Mouse (Mus musculus) midbrain, postnatal 0 days (tissue): Measurements from ENCODE around the gene Ppp1r14b. TPM values are rescaled to one million over a fixed set of nuclear protein-coding genes. Genes with fewer than 3 reads are reported as not detected.

ENCODE experiments used
- ATAC-seq: fragments of 200-750 bp; cut with Nextera tagmentation; 2 replicates; pipeline ENCODE4 v1.8.0; 2017; ENCODE audit warnings: moderate number of reproducible peaks, mild to moderate bottlenecking, moderate TSS enrichment, moderate library complexity; ENCODE audit not compliant: low FRiP score
- DNase-seq: peaks from one replicate; pipeline ENCODE4 v3.0.0-alpha.2; 2015; ENCODE audit warnings: low spot score
- H3K27ac ChIP-seq: fragments of 300-500 bp; sonication (generic); 2 replicates; pipeline ENCODE4 v1.5.1; 2014; ENCODE audit warnings: low read depth, mild to moderate bottlenecking, low read length, mixed read lengths
- H3K27me3 ChIP-seq: fragments of 300-500 bp; sonication (generic); 2 replicates; pipeline ENCODE4 v1.6.1; 2014; ENCODE audit warnings: low read length, control low read depth, mixed read lengths; ENCODE audit not compliant: insufficient read depth
- H3K36me3 ChIP-seq: fragments of 300-500 bp; sonication (generic); 2 replicates; pipeline ENCODE4 v1.6.1; 2014; ENCODE audit warnings: low read length, control low read depth, mixed read lengths; ENCODE audit not compliant: insufficient read depth
- H3K4me1 ChIP-seq: fragments of 300-500 bp; sonication (generic); 2 replicates; pipeline ENCODE4 v1.6.1; 2014; ENCODE audit warnings: mild to moderate bottlenecking, control low read depth, antibody characterized with exemption, low read length, mixed read lengths; ENCODE audit not compliant: insufficient read depth
- H3K4me2 ChIP-seq: fragments of 300-500 bp; sonication (generic); 2 replicates; pipeline ENCODE4 v1.6.1; 2014; ENCODE audit warnings: low read depth, mild to moderate bottlenecking, low read length, mixed read lengths; ENCODE audit not compliant: poor library complexity, severe bottlenecking
- H3K4me3 ChIP-seq: fragments of 300-500 bp; sonication (generic); 2 replicates; pipeline ENCODE4 v1.5.1; 2014; ENCODE audit warnings: low read depth, mild to moderate bottlenecking, low read length, moderate library complexity
- H3K9ac ChIP-seq: fragments of 300-500 bp; sonication (generic); replicated peaks from 2 replicates; pipeline ENCODE4 v1.6.1; 2014; ENCODE audit warnings: mild to moderate bottlenecking, low read length, moderate library complexity, mixed read lengths; ENCODE audit not compliant: poor library complexity, severe bottlenecking
- H3K9me3 ChIP-seq: fragments of 300-500 bp; sonication (generic); 2 replicates; pipeline ENCODE4 v1.6.1; 2016; ENCODE audit warnings: low read length, control low read depth
- CTCF ChIP-seq: IDR thresholded peaks from 2 replicates; pipeline ENCODE4 v1.5.1; 2016; ENCODE audit warnings: antibody characterized with exemption, mild to moderate bottlenecking
- WGBS: fragments of 180-500 bp; shearing (Covaris S2); extraction: QIAGEN DNeasy Blood & Tissue Kit; methylation state at CpG from one replicate; pipeline ENCODE4 v1.1.7; 2014; 5-methylcytosine and 5-hydroxymethylcytosine counted together
- polyA plus RNA-seq: library from polyadenylated mRNA; unstranded; fragments of >200 nt; fragmentation: Nextera tagmentation; extraction: Ambion mirVana; gene quantifications from 2 replicates; pipeline ENCODE4 v1.2.1, GENCODE M21; 2015
- total RNA-seq: library from RNA; depleted of rRNA; stranded (reverse); fragments of >200 nt; gene quantifications from 2 replicates; pipeline ENCODE4 v1.2.3, GENCODE M21; 2014

The Ppp1r14b gene
- total and polyA plus RNA-seq, 2 experiments from 2014 or later = 137 to 144 TPM

- peak within 1 kb of the TSS; percentile 62 for H3K4me3 ChIP-seq
- H3K4me1 ChIP-seq = peaks cover 19% of the 10 kb centered on the region; the same call in 1 of the 2 replicates
- H3K9me3 ChIP-seq = no peaks in the 10 kb centered on the region
- TF ChIP-seq CTCF = peak; percentile 67
- H3K27ac ChIP-seq = peak within 1 kb of the TSS; percentile 85
- peaks cover under 1% of the 10 kb centered on the region; the same call in 1 of the 2 replicates for H3K27me3 ChIP-seq
- peak within 1 kb of the TSS; percentile 95 for H3K4me2 ChIP-seq
- DNase-seq (peak; percentile 96), ATAC-seq (no peak)
- peak within 1 kb of the TSS; percentile 72 for H3K9ac ChIP-seq
- H3K36me3 ChIP-seq = peaks cover 13% of the 10 kb centered on the region
- under 1% methylated on average over 16 of the region's 16 CpGs for WGBS
Measured at GRCm38 (mm10) chr19:6975537-6976521, 1.1 kb downstream of the Ppp1r14b start, which contains the start of gene Plcb3. Gene Plcb3, minus strand, starts transcription at chr19:6976470.

- no peak for DNase-seq
- Histone ChIP-seq H3K27me3 (no peaks in the 10 kb centered on the region), H3K36me3 (peaks cover 19% of the 10 kb centered on the region), H3K4me3 (peak overlapping the region; percentile 65; the same call in 1 of the 2 replicates), H3K27ac (peak overlapping the region; percentile 95; the same call in 1 of the 2 replicates), H3K4me2 (peak overlapping the region; percentile 84), H3K4me1 (peaks cover 19% of the 10 kb centered on the region; the same call in 1 of the 2 replicates), H3K9me3 (no peaks in the 10 kb centered on the region), H3K9ac (0 out of 2 replicates have a peak overlapping the region, but pooled peaks have one; percentile 29)
- no peak for ATAC-seq
- 80% methylated on average over 13 of the region's 13 CpGs for WGBS
- no peak for TF ChIP-seq CTCF
Measured at GRCm38 (mm10) chr19:6977759-6978638, 3.2 kb downstream of the Ppp1r14b start.

GRCm38 (mm10) chr19:6978639-6978974 lies 3.8 kb downstream of the Ppp1r14b start:
- H3K4me2 ChIP-seq = peak overlapping the region; percentile 84
- H3K27ac ChIP-seq = peak overlapping the region; percentile 95
- H3K4me1 ChIP-seq = peaks cover 19% of the 10 kb centered on the region; the same call in 1 of the 2 replicates
- TF ChIP-seq CTCF = no peak
- DNase-seq = no peak
- no peaks in the 10 kb centered on the region for H3K27me3 ChIP-seq
- H3K9me3 ChIP-seq = no peaks in the 10 kb centered on the region
- peak overlapping the region; percentile 74; the same call in 1 of the 2 replicates for H3K9ac ChIP-seq
- no peak for ATAC-seq
- WGBS = 47% methylated on average over 3 of the region's 3 CpGs
- H3K4me3 ChIP-seq = peak overlapping the region; percentile 65
- H3K36me3 ChIP-seq = peaks cover 19% of the 10 kb centered on the region

GRCm38 (mm10) chr19:6979001-6979479 lies 4.3 kb downstream of the Ppp1r14b start:
- H3K36me3 ChIP-seq = peaks cover 19% of the 10 kb centered on the region
- H3K4me1 ChIP-seq = peaks cover 19% of the 10 kb centered on the region; the same call in 1 of the 2 replicates
- WGBS = 8% methylated on average over 11 of the region's 11 CpGs
- peak overlapping the region; percentile 84 for H3K4me2 ChIP-seq
- ATAC-seq = no peak
- peak overlapping the region; percentile 95 for H3K27ac ChIP-seq
- H3K9ac ChIP-seq = peak overlapping the region; percentile 74
- no peak for TF ChIP-seq CTCF
- H3K27me3 ChIP-seq = no peaks in the 10 kb centered on the region
- H3K4me3 ChIP-seq = peak overlapping the region; percentile 65
- DNase-seq = peak; percentile 18
- H3K9me3 ChIP-seq = no peaks in the 10 kb centered on the region
